Mouse (Mus musculus) myocyte (in vitro differentiated cells): ENCODE results near the gene Gm49403.

Experiments used
- CEBPB ChIP-seq: IDR thresholded peaks from 2 replicates; pipeline ENCODE4 v1.6.1; 2011; ENCODE audit warnings: mild to moderate bottlenecking, moderate library complexity; ENCODE audit not compliant: poor library complexity, insufficient read depth, severe bottlenecking
- E2F4 ChIP-seq: IDR thresholded peaks from one replicate; pipeline ENCODE4 v1.6.1; 2011; ENCODE audit warnings: mild to moderate bottlenecking, control low read depth, moderate library complexity; ENCODE audit not compliant: insufficient read depth
- MYOD1 ChIP-seq, 3 experiments: IDR thresholded peaks; one replicate each; pipeline ENCODE4 v1.6.1; 2011; ENCODE audit warnings: control low read depth in 2 of 3, low read depth in 2 of 3, mild to moderate bottlenecking in 2 of 3, moderate library complexity in 1 of 3; ENCODE audit not compliant: insufficient read length in 2 of 3, control insufficient read depth in 1 of 3
- MYOG ChIP-seq, 3 experiments: IDR thresholded peaks; one replicate each; pipeline ENCODE4 v1.6.1; 2011; ENCODE audit warnings: control low read depth in 2 of 3, low read depth in 2 of 3, mild to moderate bottlenecking in 2 of 3; ENCODE audit not compliant: insufficient read length in 2 of 3, control insufficient read depth in 1 of 3, insufficient read depth in 1 of 3
- POLR2A ChIP-seq: IDR thresholded peaks from one replicate; pipeline ENCODE4 v1.6.1; 2011; ENCODE audit warnings: low read depth, mild to moderate bottlenecking, control low read depth, moderate library complexity; ENCODE audit not compliant: insufficient read length
- POLR2AphosphoS2 ChIP-seq: IDR thresholded peaks from one replicate; pipeline ENCODE4 v1.6.1; 2011; ENCODE audit warnings: low read depth, control low read depth; ENCODE audit not compliant: insufficient read length
- REST ChIP-seq: IDR thresholded peaks from one replicate; pipeline ENCODE4 v1.6.1; 2011; ENCODE audit warnings: mild to moderate bottlenecking, control low read depth, moderate library complexity; ENCODE audit not compliant: insufficient read depth, insufficient read length
- TCF12 ChIP-seq: IDR thresholded peaks from one replicate; pipeline ENCODE4 v1.6.1; 2011; ENCODE audit warnings: mild to moderate bottlenecking, control low read depth; ENCODE audit not compliant: poor library complexity, insufficient read depth, severe bottlenecking
- USF1 ChIP-seq: IDR thresholded peaks from one replicate; pipeline ENCODE4 v1.6.1; 2011; ENCODE audit warnings: low read depth, mild to moderate bottlenecking, control low read depth, moderate library complexity

DNA sequence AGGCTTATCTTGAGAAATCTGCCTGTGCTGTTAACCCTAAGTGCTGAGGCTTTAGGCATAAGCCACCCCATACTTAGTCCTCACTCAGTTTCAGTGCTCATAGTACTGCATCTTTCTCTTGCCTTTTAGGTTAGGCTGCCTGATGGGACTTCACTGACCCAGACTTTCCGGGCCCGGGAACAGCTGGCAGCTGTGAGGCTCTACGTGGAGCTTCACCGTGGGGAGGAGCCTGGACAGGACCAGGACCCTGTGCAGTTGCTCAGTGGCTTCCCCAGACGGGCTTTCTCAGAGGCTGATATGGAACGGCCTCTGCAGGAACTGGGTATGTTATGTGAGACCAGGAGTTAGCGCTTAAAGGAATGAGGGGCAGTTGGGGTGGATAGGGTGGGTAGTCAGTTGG lies 8.7 kb upstream of the Gm49403 start:
- TF ChIP-seq MYOG (IDR thresholded peaks at IDR 0.05; ENCODE audit: control insufficient read depth in 1 of 3, insufficient read depth in 1 of 3, insufficient read length in 2 of 3, low read depth in 2 of 3), result peak in 1 of 3 experiments; percentile 9
- no peak for TF ChIP-seq CEBPB
- TF ChIP-seq POLR2A, result no peak
- no peak for TF ChIP-seq MYOD1 (IDR thresholded peaks at IDR 0.05; ENCODE audit: control insufficient read depth in 1 of 3, insufficient read length in 2 of 3, low read depth in 2 of 3)
- no peak for TF ChIP-seq POLR2AphosphoS2
- no peak for TF ChIP-seq REST
- no peak for TF ChIP-seq E2F4
- no peak for TF ChIP-seq TCF12
- TF ChIP-seq USF1, result no peak
